Mouse (Mus musculus): ENCODE data around the gene Top2a. TPM values are rescaled to one million over a fixed set of nuclear protein-coding genes. Genes with fewer than 3 reads are reported as not detected.

Top2a gene
- polyA plus RNA-seq, 1 experiment from 2014 or later, result 196 TPM

- H3K4me1 ChIP-seq (replicated peaks), result peaks cover 11% of the 10 kb centered on the region; the same call in 1 of the 2 replicates
- no peak; the same call in 1 of the 2 replicates for ATAC-seq (ENCODE audit: insufficient number of reproducible peaks, low FRiP score)
- 27% methylated on average over 8 of the region's 8 CpGs for WGBS
- H3K27me3 ChIP-seq (replicated peaks), result no peaks in the 10 kb centered on the region
- 0 out of 2 replicates have a peak overlapping the region, but pooled peaks have one; percentile 1 for H3K27ac ChIP-seq (ENCODE audit: poor library complexity, severe bottlenecking)
- no peak overlapping the region for H3K4me3 ChIP-seq
- H3K9me3 ChIP-seq (replicated peaks), result peaks cover 10% of the 10 kb centered on the region
- no peak overlapping the region for H3K9ac ChIP-seq
- no peak overlapping the region for H3K4me2 ChIP-seq
- H3K36me3 ChIP-seq, result peaks cover 24% of the 10 kb centered on the region
Observed at GRCm38 (mm10) chr11:99055571-99056452, 31.8 kb upstream of the Top2a start.

- Histone ChIP-seq H3K27me3 (replicated peaks) (no peaks in the 10 kb centered on the region), H3K36me3 (peaks cover 29% of the 10 kb centered on the region), H3K4me3 (no peak overlapping the region), H3K4me2 (no peak overlapping the region), H3K9me3 (replicated peaks) (peaks cover 10% of the 10 kb centered on the region), H3K27ac (ENCODE audit: poor library complexity, severe bottlenecking) (no peak overlapping the region), H3K9ac (no peak overlapping the region), H3K4me1 (replicated peaks) (peaks cover 11% of the 10 kb centered on the region; the same call in 1 of the 2 replicates)
- ATAC-seq (ENCODE audit: insufficient number of reproducible peaks, low FRiP score), result peak; percentile 37; the same call in 1 of the 2 replicates
- 35% methylated on average over 4 of the region's 4 CpGs for WGBS
Observed at GRCm38 (mm10) chr11:99055143-99055542, 31.2 kb upstream of the Top2a start.

- ATAC-seq (ENCODE audit: insufficient number of reproducible peaks, low FRiP score), result no peak
- Histone ChIP-seq H3K27ac (ENCODE audit: poor library complexity, severe bottlenecking) (peak overlapping the region; percentile 85), H3K4me2 (peak overlapping the region; percentile 30), H3K9ac (peak overlapping the region; percentile 50; the same call in 1 of the 2 replicates), H3K36me3 (peaks cover 46% of the 10 kb centered on the region), H3K9me3 (replicated peaks) (no peaks in the 10 kb centered on the region), H3K4me3 (no peak overlapping the region), H3K27me3 (replicated peaks) (no peaks in the 10 kb centered on the region), H3K4me1 (replicated peaks) (peaks cover 46% of the 10 kb centered on the region)
- 50% methylated on average over 2 of the region's 2 CpGs for WGBS
Observed at GRCm38 (mm10) chr11:99047643-99048042, 23.7 kb upstream of the Top2a start.

- H3K9me3 ChIP-seq (replicated peaks), result no peaks in the 10 kb centered on the region
- ATAC-seq (ENCODE audit: insufficient number of reproducible peaks, low FRiP score), result peak; percentile 44; the same call in 1 of the 2 replicates
- WGBS, result 8% methylated on average over 5 of the region's 5 CpGs
- H3K36me3 ChIP-seq, result peaks cover 43% of the 10 kb centered on the region
- 0 out of 2 replicates have a peak, but pooled peaks cover 2% of the 10 kb centered on the region for H3K27me3 ChIP-seq (replicated peaks)
- H3K4me1 ChIP-seq (replicated peaks), result peaks cover 47% of the 10 kb centered on the region
- peak overlapping the region; percentile 50; the same call in 1 of the 2 replicates for H3K9ac ChIP-seq
- H3K4me2 ChIP-seq, result peak overlapping the region; percentile 30
- H3K4me3 ChIP-seq, result no peak overlapping the region
- peak overlapping the region; percentile 85 for H3K27ac ChIP-seq (ENCODE audit: poor library complexity, severe bottlenecking)
Observed at GRCm38 (mm10) chr11:99047120-99047519, 23.1 kb upstream of the Top2a start.

GRCm38 (mm10) chr11:99045159-99045889 is 21.3 kb upstream of the Top2a start:
- Histone ChIP-seq H3K4me2 (peak overlapping the region; percentile 93), H3K36me3 (peaks cover 25% of the 10 kb centered on the region), H3K4me1 (replicated peaks) (peaks cover 60% of the 10 kb centered on the region), H3K27me3 (replicated peaks) (0 out of 2 replicates have a peak, but pooled peaks cover 3% of the 10 kb centered on the region), H3K27ac (ENCODE audit: poor library complexity, severe bottlenecking) (peak overlapping the region; percentile 10; the same call in 1 of the 2 replicates), H3K4me3 (peak overlapping the region; percentile 7; the same call in 1 of the 2 replicates), H3K9ac (peak overlapping the region; percentile 37; the same call in 1 of the 2 replicates), H3K9me3 (replicated peaks) (no peaks in the 10 kb centered on the region)
- 63% methylated on average over 12 of the region's 12 CpGs for WGBS
- ATAC-seq (ENCODE audit: insufficient number of reproducible peaks, low FRiP score), result no peak

GRCm38 (mm10) chr11:99044306-99044705 is 20.3 kb upstream of the Top2a start:
- H3K27me3 ChIP-seq (replicated peaks), result 0 out of 2 replicates have a peak, but pooled peaks cover 3% of the 10 kb centered on the region
- H3K4me3 ChIP-seq, result peak overlapping the region; percentile 23; the same call in 1 of the 2 replicates
- H3K9me3 ChIP-seq (replicated peaks), result no peaks in the 10 kb centered on the region
- peak overlapping the region; percentile 93 for H3K4me2 ChIP-seq
- peaks cover 17% of the 10 kb centered on the region for H3K36me3 ChIP-seq
- no peak overlapping the region for H3K9ac ChIP-seq
- 69% methylated on average over 5 of the region's 5 CpGs for WGBS
- no peak overlapping the region for H3K27ac ChIP-seq (ENCODE audit: poor library complexity, severe bottlenecking)
- no peak for ATAC-seq (ENCODE audit: insufficient number of reproducible peaks, low FRiP score)
- H3K4me1 ChIP-seq (replicated peaks), result peaks cover 63% of the 10 kb centered on the region

- Histone ChIP-seq H3K9ac (no peak overlapping the region; the same call in 1 of the 2 replicates), H3K36me3 (peaks cover 10% of the 10 kb centered on the region), H3K4me2 (peak overlapping the region; percentile 93), H3K4me3 (peak overlapping the region; percentile 23), H3K9me3 (replicated peaks) (no peaks in the 10 kb centered on the region), H3K27me3 (replicated peaks) (0 out of 2 replicates have a peak, but pooled peaks cover 3% of the 10 kb centered on the region), H3K27ac (ENCODE audit: poor library complexity, severe bottlenecking) (0 out of 2 replicates have a peak overlapping the region, but pooled peaks have one; percentile 34), H3K4me1 (replicated peaks) (peaks cover 63% of the 10 kb centered on the region)
- 51% methylated on average over 6 of the region's 6 CpGs for WGBS
- ATAC-seq (ENCODE audit: insufficient number of reproducible peaks, low FRiP score), result no peak
Observed at GRCm38 (mm10) chr11:99043632-99044031, 19.6 kb upstream of the Top2a start.

GRCm38 (mm10) chr11:99042834-99043431 is 18.9 kb upstream of the Top2a start:
- no peak for ATAC-seq (ENCODE audit: insufficient number of reproducible peaks, low FRiP score)
- 17% methylated on average over 12 of the region's 12 CpGs for WGBS
- 0 out of 2 replicates have a peak, but pooled peaks cover 3% of the 10 kb centered on the region for H3K27me3 ChIP-seq (replicated peaks)
- peaks cover 3% of the 10 kb centered on the region for H3K36me3 ChIP-seq
- peak overlapping the region; percentile 86 for H3K9ac ChIP-seq
- peak overlapping the region; percentile 93 for H3K4me2 ChIP-seq
- peak overlapping the region; percentile 72 for H3K4me3 ChIP-seq
- peaks cover 61% of the 10 kb centered on the region for H3K4me1 ChIP-seq (replicated peaks)
- peak overlapping the region; percentile 85 for H3K27ac ChIP-seq (ENCODE audit: poor library complexity, severe bottlenecking)
- H3K9me3 ChIP-seq (replicated peaks), result no peaks in the 10 kb centered on the region

- H3K4me1 ChIP-seq (replicated peaks), result peaks cover 52% of the 10 kb centered on the region
- WGBS, result 24% methylated on average over 16 of the region's 16 CpGs
Observed at GRCm38 (mm10) chr11:99041841-99042780, 18.1 kb upstream of the Top2a start.

More at GRCm38 (mm10) chr11:99041841-99042780, 18.1 kb upstream of the Top2a start:
- H3K27me3 ChIP-seq (replicated peaks), result 0 out of 2 replicates have a peak, but pooled peaks cover 3% of the 10 kb centered on the region
- H3K36me3 ChIP-seq, result no peaks in the 10 kb centered on the region; the same call in 1 of the 2 replicates
- peak overlapping the region; percentile 93 for H3K4me2 ChIP-seq
- H3K4me3 ChIP-seq, result peak overlapping the region; percentile 72
- H3K9me3 ChIP-seq (replicated peaks), result no peaks in the 10 kb centered on the region
- peak overlapping the region; percentile 85 for H3K27ac ChIP-seq (ENCODE audit: poor library complexity, severe bottlenecking)
- ATAC-seq (ENCODE audit: insufficient number of reproducible peaks, low FRiP score), result no peak
- peak overlapping the region; percentile 86 for H3K9ac ChIP-seq
